Mouse (Mus musculus): Measurements from ENCODE around the gene Itpa.
"Not testable (repeated sequence)": the region's sequence is repeated elsewhere in the genome, so short reads cannot be mapped to it uniquely, and the experiment has no call there.

Itpa gene

DNA sequence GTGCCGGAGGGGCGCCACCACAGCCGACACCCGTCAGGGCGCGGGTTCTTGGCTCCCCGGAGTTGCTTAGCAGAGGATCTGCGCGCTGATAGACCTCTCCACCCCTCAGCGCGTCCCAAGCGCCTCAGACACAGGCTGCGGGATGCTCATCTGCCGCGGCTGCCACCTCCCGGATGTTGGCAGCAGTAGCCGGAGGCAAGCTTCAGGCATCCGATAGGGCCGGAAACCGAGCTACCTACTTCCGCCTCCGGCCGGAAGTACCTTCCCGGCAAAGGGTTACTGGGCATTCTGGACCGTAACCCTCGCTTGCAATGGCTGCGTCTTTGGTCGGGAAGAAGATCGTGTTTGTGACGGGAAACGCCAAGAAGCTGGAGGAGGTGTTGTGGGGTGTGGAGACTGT is at the start of gene Itpa:
Gene Itpa, plus strand, starts transcription at position 52 of the 400 bp plus-strand sequence.
- peak; percentile 69 to 82 for DNase-seq (ENCODE audit: low spot score in 2 of 2)

DNA sequence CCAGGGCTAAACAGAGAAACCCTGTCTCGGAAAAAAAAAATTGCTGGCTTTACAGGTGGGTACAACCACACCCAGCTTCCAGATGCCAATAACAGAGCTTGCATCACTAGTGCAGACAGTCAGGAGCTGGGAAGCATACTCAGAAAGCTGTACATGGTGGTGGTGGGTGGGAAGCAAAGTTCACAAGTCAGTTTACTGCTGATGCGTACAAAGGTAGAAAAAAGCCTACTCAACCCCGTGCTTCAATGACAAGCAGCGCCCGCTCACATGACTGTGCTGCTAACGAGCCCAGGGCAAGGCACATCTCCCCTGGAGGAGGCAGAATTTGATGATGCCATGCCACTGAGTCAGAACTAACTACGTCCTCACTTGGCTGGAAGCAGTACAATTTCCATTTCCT is 48.4 kb upstream of the Itpa start:
- DNase-seq (ENCODE audit: low spot score in 2 of 2), result no peak

DNA sequence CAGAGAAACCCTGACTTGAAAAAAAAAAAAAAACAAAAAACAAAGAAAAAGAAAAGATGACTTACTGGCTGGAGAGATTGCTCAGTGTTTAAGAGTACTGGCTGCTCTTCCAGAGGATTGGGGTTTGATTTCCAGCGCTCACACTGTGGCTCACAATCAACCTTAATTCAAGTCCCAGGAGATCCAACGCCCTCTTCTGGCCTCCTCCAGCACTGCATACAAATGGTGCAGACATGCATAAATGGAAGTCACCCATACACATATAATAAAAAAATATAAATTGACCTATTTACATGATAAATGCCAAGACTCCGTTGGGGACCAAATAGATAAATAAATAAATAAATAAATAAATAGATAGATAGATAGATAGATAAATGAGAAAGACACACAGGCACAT is 39.0 kb upstream of the Itpa start:
- DNase-seq (ENCODE audit: low spot score in 2 of 2), result no peak

DNA sequence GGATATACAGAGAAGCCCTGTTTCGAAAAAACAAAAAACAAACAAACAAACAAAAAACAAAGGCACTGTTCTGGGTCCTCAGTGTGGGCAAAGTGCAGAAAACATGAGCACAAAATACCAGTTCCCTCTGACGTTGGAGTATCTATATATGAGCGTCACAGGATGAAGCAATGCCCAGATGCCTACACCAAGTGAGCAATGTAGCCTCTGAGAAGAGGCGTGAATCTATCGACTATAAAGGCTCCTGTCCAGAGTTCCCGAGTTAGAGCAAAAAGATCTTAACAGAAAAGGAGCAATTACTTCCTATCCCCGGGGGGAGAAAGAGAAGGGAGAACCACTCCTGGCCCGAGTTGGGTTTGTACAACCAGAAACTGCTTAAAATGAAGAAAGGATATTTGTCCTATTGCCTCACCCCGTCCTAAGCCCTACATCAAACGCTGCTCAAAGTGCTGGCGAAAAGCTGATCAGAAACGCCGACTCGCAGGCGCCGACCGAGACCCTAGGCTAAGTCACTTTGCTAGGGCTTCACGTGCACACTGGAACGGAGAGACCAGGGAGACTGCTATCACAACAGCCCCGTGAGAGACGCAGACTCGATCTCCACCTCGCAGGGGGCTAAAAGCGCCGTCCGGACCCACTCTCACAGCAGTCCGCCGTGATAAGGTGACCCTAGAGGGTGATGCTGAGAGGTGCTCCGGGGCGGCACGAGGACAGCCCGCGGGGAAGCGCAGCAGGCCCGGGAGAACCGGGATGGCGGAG is 38.2 kb upstream of the Itpa start:
- no peak for DNase-seq (ENCODE audit: low spot score in 2 of 2)

DNA sequence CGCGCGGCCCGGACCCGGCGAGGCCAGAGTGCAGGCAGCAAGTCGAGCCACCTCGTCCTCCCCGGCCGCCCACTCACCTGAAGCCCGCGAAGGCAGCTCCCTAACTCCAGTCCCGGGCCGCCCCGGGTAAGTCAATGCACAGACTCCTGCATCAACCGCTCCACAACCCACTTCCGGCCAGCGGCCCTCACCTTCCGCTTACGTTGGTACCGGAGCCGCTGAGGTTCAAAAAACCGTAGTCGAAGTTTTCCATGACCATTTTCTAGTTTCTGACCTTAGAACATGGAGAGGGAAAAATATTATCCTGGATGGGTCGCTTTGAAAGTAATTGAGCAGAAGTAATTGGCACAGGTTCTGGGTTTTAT is 37.6 kb upstream of the Itpa start, which contains the start of the genes Fastkd5 and Ubox5:
Gene Fastkd5, minus strand, starts transcription at position 189 of the 365 bp plus-strand sequence.
Gene Ubox5, minus strand, starts transcription at position 200 of the 365 bp plus-strand sequence.
- peak; percentile 85 to 92 for DNase-seq (ENCODE audit: low spot score in 2 of 2)

DNA sequence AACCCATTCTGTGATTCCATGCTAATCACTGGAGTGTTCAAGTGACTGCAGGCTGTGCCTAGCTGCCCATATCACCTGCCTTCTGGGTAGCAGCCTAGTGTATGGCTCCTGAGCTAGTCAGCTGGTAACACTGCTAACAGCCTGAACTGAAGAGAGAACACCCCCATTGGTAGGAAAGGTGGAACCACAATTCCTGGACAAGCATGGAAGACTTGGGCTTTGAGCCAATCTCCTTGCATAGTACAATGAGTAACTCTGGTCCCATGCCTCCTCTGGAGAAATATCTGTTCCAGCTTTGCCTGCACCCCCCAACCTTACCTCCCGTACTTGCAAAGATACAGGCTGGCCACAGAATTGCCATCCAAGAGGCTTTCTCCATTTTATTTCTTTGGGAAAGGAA is 35.0 kb upstream of the Itpa start:
- DNase-seq (ENCODE audit: low spot score in 2 of 2), result no peak

DNA sequence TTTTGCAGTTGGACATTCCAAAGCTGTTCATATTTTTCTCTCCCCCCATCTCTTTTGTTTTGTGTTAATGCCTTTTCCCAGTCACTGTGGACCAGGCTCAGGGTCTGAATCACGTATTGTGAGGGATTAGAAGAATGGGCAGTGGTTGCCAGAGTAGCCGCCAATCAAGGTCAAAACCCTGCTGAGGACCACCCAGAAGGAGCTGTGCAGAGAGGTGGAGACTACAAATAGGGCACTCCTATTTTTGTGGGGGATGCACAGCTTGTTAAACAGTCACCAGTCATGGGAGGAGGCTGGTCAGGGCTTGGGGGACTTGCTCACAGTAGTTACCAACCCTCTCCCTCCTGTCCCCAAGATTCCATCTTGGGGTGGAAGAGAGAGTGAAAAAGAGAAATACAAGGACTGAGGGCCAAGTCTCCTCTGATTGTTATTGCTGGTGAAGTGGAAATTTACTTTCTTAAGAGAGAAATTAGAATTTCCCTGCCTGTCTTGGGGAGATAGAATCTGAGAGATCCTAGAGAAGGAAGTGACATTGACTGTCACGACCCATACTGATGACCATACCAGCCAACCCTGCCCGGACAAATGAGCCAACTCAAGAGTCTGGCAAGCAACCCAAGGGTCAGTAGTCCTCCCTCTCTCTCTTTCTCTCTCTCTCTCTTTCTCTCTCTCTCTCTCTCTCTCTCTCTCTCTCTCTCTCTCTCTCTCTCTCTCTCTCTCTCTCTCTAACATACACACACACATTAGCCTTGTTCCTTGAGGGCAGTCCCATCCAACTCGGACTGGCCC is 34.3 kb upstream of the Itpa start:
- no peak for DNase-seq (ENCODE audit: low spot score in 2 of 2)

DNA sequence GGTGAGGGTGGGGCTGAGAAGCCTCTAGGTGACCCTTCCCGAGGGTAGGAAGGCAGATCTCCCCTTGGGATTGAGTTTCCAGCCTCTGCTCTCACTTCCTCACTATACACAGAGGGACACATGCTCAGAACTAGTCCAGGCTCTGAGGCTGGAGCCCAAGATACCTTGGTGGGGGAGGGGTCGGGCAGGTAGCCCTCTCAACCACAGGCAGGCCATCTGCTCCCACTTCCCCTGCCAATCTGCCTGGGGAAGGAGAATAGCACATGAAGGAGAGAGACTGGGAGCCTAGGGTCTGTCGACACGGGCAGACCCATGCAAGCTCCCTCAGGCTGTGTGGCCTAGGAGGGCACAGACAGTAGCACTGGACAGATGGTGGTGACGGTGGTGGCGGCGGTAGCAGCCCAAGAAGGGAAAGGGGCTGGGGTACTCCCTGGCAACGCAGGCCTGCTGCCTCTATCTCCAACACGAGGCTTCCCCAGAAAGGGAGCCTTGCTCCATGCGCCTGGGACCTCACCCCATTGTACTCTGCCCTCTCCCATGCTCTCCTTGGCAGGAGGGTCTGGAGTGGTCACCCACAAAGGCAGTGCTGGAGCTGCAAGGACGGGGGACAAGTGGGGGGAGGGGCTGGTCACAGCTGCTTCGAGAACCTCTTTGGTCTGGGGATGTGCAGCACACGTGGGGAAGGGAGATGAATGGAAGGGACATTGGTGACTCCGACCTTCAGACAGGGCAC is 33.2 kb upstream of the Itpa start:
- DNase-seq (ENCODE audit: low spot score in 2 of 2), result no peak

DNA sequence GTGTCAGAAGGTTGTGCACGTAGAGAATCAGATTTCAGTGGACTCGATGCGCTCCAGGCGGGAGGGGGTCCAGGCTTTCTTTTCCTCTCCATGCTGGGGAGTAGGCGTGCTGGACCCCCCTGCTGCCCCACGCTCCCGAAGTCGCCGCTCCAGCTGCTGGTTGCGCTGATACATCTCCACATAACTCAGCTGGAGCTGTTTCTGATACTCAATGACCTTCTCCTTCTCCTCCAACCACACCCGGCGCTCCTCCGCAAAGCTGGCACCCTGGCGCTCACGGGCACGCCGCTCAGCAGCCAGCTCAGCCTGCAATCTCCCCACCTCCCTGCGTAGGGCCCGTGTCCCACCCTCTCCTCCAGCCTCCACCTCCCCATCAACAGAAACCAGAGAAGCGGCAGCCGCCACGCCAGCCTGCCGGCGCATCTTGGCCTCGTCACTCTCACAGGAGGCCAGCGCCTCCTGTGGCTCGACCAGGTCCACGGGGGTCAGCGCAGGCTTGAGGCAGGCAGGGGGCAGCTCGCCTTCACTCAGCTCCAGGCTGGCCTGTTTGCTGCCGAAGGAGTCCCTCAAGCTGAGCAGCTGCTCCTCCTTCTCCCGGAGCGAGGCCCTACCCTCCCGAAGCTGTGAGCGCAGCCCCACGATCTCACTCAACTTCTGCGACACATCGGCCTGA is 32.5 kb upstream of the Itpa start:
- peak in 1 of 2 experiments; percentile 35 for DNase-seq (ENCODE audit: low spot score in 2 of 2)

DNA sequence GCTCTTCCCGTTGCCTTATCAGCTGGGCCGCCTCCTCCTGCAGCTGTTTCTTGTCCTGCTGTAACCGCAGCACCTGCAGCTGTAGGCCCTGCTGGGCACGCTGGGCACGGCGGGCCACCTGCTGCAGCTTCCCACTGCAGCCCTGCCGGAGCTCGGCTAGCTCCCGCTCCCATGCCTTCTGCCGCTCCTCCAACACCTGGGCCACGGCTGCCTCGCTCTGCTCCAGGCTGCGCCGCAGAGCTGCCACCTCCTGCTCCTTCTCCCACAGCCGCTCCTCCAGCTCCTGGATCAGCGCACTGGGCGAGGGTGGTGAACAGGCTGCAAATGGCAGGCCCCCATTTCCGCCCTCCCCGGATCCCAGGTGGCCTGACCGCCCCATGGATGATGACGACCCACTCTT is 31.6 kb upstream of the Itpa start:
- DNase-seq (ENCODE audit: low spot score in 2 of 2), result no peak

DNA sequence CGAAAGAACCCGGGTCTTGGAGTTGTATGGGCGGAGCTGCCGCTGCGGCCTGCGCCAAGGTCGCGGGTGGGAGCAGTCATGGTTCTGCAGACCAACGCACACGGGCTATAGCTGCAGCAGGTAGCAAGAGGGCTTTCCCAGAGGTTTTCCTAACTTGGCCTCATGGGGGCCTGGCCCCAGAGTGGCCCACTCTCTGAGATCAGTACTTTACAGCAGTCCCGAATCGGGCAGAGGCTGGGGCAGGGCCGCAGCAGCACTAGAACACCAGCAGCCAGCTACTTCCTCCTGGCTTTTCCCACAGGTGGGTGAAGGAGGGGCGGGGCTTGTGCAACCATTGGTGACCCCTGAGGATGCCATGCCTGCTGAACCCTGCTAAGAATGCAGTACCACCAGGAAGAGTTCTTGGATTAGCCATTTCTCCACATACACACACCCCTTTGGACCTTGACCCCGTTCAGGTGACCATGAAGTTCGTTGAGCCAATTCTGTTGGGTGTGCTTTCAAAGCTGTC is 29.3 kb upstream of the Itpa start:
- DNase-seq (ENCODE audit: low spot score in 2 of 2), result no peak

DNA sequence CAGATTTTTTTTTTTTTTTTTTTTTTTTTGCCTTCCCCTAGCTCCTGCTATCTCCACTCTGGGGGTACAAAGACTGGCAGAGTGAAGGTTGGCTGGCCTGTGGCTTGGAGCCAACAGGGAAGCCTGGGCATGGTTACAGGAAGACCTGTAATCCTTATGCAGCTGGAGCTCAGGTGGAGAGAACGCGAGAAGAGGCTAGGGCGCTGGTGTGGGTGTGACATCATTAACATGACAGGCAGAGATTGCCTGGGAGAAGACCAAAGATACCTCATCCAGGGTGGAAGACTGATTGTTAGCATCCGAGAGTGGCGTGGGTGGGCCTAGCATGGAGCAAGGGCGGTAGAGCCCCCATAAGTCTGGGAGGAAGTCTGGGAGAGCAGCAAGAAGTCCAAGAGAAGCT is 28.1 kb upstream of the Itpa start:
- no peak for DNase-seq (ENCODE audit: low spot score in 2 of 2)

DNA sequence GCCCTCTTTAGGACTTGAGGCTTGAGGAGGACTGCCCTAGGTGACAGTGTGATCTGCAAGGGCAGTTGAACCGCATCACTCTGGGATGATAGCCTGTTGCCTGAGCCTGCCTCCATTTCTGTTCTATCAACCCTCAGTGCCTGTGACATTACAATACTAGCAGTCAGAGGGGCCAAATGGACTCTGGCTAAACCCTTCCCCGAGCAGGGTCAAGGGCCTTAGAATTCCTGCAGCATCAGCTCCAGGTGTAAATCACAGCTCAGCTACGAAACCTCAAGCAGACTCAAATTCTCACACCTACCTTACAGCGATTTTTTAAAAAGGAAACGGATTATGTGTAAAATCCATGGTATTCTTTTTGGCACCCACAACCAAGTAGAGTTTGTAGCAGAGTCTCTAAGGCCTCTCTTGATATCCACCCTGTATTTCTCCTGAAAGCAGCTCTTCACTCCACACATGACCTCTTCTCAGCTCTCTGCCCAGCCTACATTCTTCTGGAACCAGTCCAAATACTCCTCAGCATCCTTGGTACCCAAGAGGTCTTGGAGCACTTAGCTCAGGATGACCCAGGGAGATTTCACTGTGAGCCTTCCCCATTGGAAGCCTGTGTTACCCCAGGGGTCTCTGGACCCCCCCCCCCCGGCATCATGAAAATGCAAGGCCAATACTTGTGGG is 25.9 kb upstream of the Itpa start:
- DNase-seq (ENCODE audit: low spot score in 2 of 2), result no peak

DNA sequence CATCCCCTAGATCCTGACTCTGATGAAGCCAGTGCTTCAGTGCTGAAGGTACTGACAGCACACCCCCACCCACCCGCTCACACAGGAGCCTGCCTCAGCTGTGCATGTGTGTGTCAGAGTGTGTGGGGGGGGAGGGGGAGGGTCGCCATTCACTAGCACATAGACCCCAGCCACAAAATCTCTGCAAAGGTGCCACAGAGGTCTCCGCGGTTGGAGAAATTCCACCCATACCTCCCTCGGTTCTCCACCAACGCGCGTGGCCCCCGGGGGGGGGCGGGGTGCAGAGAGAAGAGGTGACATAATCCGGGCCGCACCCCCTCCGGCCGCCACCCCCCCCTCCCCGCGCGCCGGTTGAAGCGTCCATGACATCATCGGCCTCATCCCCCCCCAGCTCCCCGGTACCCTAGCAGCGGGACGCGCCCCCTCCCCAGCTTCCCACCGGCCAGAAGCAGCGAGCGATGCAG is 25.2 kb upstream of the Itpa start:
- DNase-seq (ENCODE audit: low spot score in 2 of 2), result no peak

DNA sequence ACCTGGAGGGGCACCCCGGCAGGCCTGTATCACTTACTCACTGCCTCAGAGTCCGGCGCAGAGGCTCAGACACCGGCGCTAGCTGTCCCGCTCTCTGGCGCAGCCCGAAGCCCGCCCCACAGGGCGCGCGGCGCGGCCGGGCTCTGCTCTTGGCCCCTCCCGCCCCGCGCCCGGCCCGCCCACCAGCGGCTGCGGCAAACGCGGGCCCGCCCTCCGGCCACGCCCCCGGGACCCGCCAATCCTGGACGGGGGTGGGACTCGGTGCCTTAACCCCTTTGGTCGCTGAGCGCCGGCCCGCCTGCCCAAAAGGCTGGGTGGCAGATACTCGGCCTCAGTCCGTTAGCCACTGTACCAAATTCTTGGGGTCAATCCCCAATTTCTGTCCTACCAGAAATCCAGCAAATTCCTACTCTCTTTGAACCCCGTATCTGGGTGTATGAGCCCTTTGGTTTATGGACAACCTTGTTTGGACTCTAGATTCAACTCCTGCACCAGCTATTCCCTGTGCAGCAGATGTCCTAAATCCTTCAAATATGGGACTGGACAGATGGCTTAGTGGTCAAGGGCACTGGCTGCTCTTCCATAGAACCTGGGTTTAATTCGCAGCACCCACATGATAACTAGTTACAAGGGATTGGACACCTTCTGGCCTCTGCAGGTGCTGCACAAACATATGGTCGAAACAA is 24.6 kb upstream of the Itpa start, which contains the start of gene Lzts3:
Gene Lzts3, minus strand, starts transcription at position 120 of the 686 bp plus-strand sequence.
- DNase-seq (ENCODE audit: low spot score in 2 of 2), result peak; percentile 86 to 89

DNA sequence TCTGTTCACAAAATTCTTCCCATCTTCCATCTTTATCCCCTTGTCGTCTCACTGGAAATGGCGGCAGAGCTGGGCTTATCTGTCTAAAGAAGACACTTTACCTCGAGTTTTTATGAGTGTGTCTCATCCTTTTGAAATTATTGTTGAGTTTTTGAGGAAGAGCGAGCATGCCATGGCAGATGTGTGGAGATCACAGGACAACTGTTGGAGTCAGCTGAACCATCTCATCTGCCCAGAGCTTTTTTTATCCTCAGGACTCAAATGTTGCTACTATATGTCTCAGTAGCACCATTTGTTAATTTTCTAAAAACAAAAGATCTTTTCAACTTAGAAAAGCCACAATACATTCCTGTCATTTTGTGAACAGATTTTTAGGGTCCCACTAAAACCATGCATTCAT is 22.2 kb upstream of the Itpa start:
- no peak for DNase-seq (ENCODE audit: low spot score in 2 of 2)

DNA sequence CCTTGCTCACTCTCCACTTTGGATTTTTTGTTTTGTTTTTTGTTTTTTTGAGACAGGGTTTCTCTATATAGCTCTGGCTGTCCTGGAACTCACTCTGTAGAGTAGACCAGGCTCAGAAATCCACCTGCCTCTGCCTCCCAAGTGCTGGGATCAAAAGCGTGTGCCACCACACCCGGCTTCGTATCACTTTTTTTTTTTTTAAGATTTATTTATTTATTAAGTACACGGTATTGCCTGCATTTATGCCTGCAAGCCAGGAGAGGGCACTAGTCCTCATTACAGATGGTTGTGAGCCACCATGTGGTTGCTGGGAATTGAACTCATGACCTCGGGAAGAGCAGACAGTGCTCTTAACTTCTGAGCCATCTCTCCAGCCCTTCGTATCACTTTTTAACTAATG is 18.4 kb upstream of the Itpa start:
- not testable (repeated sequence) for DNase-seq (ENCODE audit: low spot score in 2 of 2)

DNA sequence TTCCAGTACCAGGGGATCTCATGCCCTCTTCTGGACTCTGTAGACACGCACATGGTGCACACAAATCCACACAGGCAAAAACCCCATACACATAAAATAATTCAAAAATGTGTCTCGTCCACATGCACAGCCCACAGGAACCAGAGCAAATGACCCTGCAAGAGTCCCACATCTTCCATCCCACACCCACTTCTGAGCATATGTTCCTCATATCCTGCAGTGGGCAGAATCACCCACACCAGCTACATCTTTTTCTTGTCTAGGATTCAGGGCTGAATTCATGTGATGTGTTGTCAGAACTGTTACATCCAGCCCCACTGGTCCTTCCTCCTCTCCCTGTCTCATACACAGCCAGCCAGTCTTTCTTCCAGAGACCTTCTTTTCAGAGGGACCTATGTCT is 14.1 kb upstream of the Itpa start:
- no peak for DNase-seq (ENCODE audit: low spot score in 2 of 2)

DNA sequence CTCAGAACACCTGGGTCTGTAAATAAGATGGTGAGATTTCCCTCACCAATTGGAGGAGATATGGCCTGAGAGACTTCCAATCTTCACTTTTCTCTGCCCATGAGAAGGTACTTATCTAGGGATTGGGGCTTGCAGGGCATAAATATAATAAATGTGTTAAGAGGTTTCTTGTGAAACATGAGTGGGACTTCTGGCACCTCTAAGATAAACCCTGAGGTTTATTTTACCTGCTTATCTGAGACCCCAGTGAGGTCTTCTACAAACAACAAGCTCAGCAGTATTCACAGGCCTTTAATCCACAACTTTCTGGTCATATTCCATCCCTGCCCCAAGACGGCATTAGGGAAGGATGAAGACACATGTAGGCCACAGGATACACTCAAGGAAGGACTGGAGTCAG is 13.7 kb upstream of the Itpa start:
- no peak for DNase-seq (ENCODE audit: low spot score in 2 of 2)

DNA sequence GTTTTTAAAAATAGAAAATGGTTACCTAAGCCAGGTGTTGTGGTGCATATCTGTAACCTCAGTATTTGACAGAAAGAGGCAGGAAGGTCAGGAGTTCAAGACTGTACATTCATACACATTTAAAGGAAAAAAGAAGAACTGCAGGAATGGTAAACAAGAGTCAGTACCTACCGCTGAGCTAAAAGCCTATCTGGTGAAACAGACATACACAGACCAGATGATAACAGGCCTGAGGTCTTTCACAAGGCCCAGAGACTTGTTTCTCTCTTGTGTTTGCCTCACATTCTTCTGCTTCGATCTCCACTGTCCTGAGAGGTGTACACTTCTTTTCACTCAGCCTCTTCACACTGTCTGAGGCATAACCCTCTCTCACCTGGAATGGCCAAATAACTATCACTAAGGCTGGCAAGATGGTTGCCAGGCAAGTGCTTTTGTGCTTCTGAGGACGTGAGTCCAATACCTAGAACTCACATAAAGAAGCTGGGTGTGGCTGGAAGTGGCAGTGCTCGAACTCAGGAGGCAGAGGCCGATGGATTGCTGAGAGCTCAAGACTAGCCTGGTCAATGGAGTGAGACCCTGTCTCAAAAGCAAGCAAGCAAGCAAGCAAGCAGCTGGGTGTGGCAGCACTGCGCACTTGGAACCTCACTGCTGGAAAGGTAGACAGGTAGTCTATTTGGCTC is 11.6 kb upstream of the Itpa start:
- DNase-seq (ENCODE audit: low spot score in 2 of 2), result no peak

All from urinary bladder, adult 18-20 months (tissue).